Mouse (Mus musculus): ENCODE results near the gene Nr1h2. TPM values are rescaled to one million over a fixed set of nuclear protein-coding genes. Genes with fewer than 3 reads are reported as not detected.

Nr1h2 gene
- polyA plus RNA-seq, 1 experiment, result 67.6 TPM

DNA sequence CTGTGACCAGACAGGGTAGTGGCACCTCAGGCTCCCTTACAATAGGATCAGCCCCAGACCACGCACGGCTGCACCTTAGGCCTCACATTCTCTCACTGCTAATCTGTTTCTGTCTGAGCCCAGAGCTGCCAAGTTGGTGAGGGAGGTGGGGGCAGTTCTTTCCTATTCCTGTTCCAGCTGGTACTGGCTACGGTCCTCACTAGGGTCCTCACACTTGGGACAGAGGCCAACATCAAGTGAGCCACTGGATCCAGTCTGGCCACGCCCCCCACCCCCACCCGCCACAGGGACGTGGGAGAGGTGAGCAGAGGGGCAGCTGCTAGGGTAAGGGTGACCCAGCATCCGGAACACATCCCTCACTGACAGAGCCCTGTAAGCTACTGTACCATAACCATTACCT, 16.7 kb downstream of the Nr1h2 start:
- no peak for TF ChIP-seq EP300 (IDR thresholded peaks at IDR 0.05; ENCODE audit: insufficient read depth, low read depth, low read length)
- no peak for TF ChIP-seq CTCF (IDR thresholded peaks at IDR 0.05; ENCODE audit: low read depth, low read length)
- TF ChIP-seq POLR2A (IDR thresholded peaks at IDR 0.05; ENCODE audit: insufficient read depth, low read length), result no peak
- Histone ChIP-seq H3K27ac (ENCODE audit: insufficient read depth, low read length) (no peak overlapping the region), H3K4me1 (ENCODE audit: control insufficient read depth, insufficient read depth, low read length) (peaks cover 10% of the 10 kb centered on the region), H3K27me3 (ENCODE audit: control insufficient read depth, insufficient read depth, low read length, poor library complexity, severe bottlenecking) (no peaks in the 10 kb centered on the region), H3K9ac (ENCODE audit: low read depth, poor library complexity, severe bottlenecking) (no peak overlapping the region), H3K36me3 (ENCODE audit: control insufficient read depth, insufficient read depth, low read length, poor library complexity, severe bottlenecking) (peaks cover 35% of the 10 kb centered on the region), H3K9me3 (replicated peaks; ENCODE audit: control insufficient read depth, insufficient read depth, low read length, poor library complexity, severe bottlenecking) (no peaks in the 10 kb centered on the region), H3K4me3 (ENCODE audit: low read depth, low read length) (no peak overlapping the region)

DNA sequence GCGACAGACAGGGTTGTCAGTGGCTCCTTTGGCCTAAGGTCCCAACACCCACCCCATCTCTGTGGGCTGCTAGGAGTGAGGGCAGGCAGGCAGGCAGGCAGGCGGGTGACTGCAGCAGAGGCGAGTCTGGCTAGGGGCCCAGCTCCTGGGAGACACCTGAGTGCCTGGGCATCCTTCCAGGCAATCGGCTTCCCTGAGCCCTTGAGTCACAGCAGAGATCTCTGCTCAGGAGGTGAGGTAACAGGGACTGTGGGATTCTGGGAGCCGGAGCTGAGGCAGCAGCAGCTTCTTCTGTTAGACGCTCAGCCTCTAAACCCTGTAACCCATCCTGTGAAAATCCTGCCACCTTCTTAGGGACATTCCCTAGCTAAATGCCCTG, 17.2 kb downstream of the Nr1h2 start:
- TF ChIP-seq EP300 (IDR thresholded peaks at IDR 0.05; ENCODE audit: insufficient read depth, low read depth, low read length) (no peak), POLR2A (IDR thresholded peaks at IDR 0.05; ENCODE audit: insufficient read depth, low read length) (no peak), CTCF (IDR thresholded peaks at IDR 0.05; ENCODE audit: low read depth, low read length) (no peak)

DNA sequence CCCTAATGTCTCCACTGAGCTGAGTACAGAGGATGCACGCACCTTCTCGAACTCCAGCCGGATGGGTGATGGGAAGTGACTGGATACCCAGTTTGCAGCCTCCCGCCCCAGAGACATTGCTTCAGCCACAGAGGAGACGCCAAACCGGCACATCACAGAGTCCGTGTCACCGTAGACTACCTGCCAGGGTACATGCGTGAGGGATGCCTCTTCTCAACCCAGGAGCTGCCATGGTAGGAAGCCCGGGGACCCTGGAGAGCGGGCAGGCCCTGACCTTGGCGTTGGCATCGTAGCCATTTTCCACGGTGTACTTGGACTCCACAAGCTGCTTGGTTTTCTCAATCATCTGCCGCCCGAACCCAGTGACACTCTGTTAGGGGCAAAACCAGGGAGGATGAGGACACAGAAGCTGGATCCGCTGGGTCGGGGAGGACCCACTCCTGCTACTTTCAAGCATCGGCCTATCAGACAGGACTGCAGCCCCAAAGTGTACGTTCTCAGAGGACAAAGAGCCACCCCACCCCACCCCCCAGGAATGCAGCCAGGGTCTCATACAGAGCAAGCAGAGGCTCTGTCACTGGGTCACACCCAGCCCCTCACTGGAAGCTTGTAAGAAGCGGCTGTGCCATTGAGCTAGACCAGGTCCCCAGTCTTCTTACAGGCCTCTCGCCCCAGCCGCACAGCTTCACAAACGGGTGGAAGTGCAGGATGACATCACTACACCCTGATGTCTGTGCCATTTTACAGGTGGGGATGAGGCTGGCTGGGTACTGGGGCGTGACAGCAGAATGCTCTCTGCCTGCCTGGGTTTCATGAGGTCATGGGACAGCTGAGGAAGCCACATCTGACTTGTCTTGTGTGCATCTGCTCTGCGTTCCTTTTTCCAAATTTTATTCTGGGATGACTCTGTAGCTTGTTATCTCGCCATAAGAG, 17.8 kb downstream of the Nr1h2 start:
- Histone ChIP-seq H3K27ac (ENCODE audit: insufficient read depth, low read length) (no peak overlapping the region), H3K9me3 (replicated peaks; ENCODE audit: control insufficient read depth, insufficient read depth, low read length, poor library complexity, severe bottlenecking) (no peaks in the 10 kb centered on the region), H3K36me3 (ENCODE audit: control insufficient read depth, insufficient read depth, low read length, poor library complexity, severe bottlenecking) (peaks cover 26% of the 10 kb centered on the region), H3K27me3 (ENCODE audit: control insufficient read depth, insufficient read depth, low read length, poor library complexity, severe bottlenecking) (no peaks in the 10 kb centered on the region), H3K9ac (ENCODE audit: low read depth, poor library complexity, severe bottlenecking) (no peak overlapping the region), H3K4me3 (ENCODE audit: low read depth, low read length) (no peak overlapping the region), H3K4me1 (ENCODE audit: control insufficient read depth, insufficient read depth, low read length) (peaks cover 10% of the 10 kb centered on the region)
- TF ChIP-seq POLR2A (IDR thresholded peaks at IDR 0.05; ENCODE audit: insufficient read depth, low read length), result no peak
- no peak for TF ChIP-seq CTCF (IDR thresholded peaks at IDR 0.05; ENCODE audit: low read depth, low read length)

More for the DNA sequence above, 17.2 kb downstream of the Nr1h2 start:
- H3K27ac ChIP-seq (ENCODE audit: insufficient read depth, low read length), result no peak overlapping the region
- H3K9me3 ChIP-seq (replicated peaks; ENCODE audit: control insufficient read depth, insufficient read depth, low read length, poor library complexity, severe bottlenecking), result no peaks in the 10 kb centered on the region
- H3K4me3 ChIP-seq (ENCODE audit: low read depth, low read length), result no peak overlapping the region
- H3K9ac ChIP-seq (ENCODE audit: low read depth, poor library complexity, severe bottlenecking), result no peak overlapping the region
- H3K27me3 ChIP-seq (ENCODE audit: control insufficient read depth, insufficient read depth, low read length, poor library complexity, severe bottlenecking), result no peaks in the 10 kb centered on the region
- H3K4me1 ChIP-seq (ENCODE audit: control insufficient read depth, insufficient read depth, low read length), result peaks cover 10% of the 10 kb centered on the region
- H3K36me3 ChIP-seq (ENCODE audit: control insufficient read depth, insufficient read depth, low read length, poor library complexity, severe bottlenecking), result peaks cover 32% of the 10 kb centered on the region

DNA sequence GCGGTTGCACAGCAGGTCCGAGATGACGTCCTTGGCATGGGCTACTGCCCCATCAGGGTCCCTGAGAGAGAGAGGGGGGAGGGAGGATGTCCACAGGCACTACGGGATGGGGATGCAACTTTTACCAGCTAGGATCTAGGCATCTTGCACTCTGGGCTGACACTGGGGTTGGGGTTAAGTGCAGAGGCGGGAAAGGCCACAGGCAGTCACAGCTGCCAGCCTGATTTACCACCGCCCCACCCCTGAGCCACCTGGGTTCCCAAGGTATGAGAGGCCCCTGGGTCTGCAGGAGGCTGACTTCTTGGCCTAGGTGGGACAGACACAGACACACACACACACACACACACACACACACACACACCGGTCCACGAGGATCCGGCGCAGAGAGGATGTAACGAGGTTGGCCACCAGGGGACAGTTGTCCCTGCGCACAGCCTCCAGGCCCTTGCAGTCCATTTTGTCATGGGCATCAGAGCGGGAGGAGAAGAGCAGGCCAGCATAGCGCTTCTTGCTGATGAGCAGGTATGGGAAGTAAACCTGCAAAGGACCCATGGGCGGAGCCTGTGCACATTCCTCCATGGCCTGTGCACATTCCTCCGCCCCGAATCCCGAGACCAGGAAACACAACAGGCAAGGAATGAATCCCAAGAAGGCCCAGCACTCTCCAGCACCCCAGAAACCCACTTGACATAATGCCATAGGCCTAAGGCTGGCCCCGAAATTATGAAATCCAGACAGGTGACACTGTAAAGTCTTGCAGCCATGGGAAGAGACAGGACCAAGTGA, 18.9 kb downstream of the Nr1h2 start:
- H3K4me3 ChIP-seq (ENCODE audit: low read depth, low read length), result no peak overlapping the region
- no peaks in the 10 kb centered on the region for H3K27me3 ChIP-seq (ENCODE audit: control insufficient read depth, insufficient read depth, low read length, poor library complexity, severe bottlenecking)
- H3K9me3 ChIP-seq (replicated peaks; ENCODE audit: control insufficient read depth, insufficient read depth, low read length, poor library complexity, severe bottlenecking), result no peaks in the 10 kb centered on the region
- no peak overlapping the region for H3K27ac ChIP-seq (ENCODE audit: insufficient read depth, low read length)
- TF ChIP-seq POLR2A (IDR thresholded peaks at IDR 0.05; ENCODE audit: insufficient read depth, low read length) (no peak), EP300 (IDR thresholded peaks at IDR 0.05; ENCODE audit: insufficient read depth, low read depth, low read length) (no peak), CTCF (IDR thresholded peaks at IDR 0.05; ENCODE audit: low read depth, low read length) (peak; percentile 1)
- H3K36me3 ChIP-seq (ENCODE audit: control insufficient read depth, insufficient read depth, low read length, poor library complexity, severe bottlenecking), result peaks cover 19% of the 10 kb centered on the region
- H3K4me1 ChIP-seq (ENCODE audit: control insufficient read depth, insufficient read depth, low read length), result peaks cover 10% of the 10 kb centered on the region
- no peak overlapping the region for H3K9ac ChIP-seq (ENCODE audit: low read depth, poor library complexity, severe bottlenecking)

DNA sequence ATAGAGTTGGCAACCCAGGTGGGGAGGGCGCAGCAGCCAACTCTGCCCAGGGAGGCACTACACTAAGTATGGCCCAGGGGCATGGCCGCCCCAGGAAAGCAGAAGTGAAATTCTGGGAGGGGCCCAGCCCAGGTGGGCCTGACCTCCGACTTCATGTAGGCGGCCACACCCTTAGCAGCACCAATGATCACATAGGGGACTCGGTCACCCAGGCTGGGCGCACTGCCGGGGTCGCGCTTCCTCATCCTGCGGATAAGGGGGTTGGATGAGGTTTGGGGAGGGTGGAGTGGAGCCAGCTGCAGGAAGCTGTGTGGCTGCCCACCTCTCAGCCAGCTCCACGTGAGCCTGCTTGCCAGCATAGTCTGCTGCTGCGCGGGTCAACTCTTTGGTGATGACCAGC, 19.5 kb downstream of the Nr1h2 start:
- no peak overlapping the region for H3K27ac ChIP-seq (ENCODE audit: insufficient read depth, low read length)
- no peak for TF ChIP-seq EP300 (IDR thresholded peaks at IDR 0.05; ENCODE audit: insufficient read depth, low read depth, low read length)
- no peak overlapping the region for H3K9ac ChIP-seq (ENCODE audit: low read depth, poor library complexity, severe bottlenecking)
- no peaks in the 10 kb centered on the region for H3K27me3 ChIP-seq (ENCODE audit: control insufficient read depth, insufficient read depth, low read length, poor library complexity, severe bottlenecking)
- peaks cover 19% of the 10 kb centered on the region for H3K36me3 ChIP-seq (ENCODE audit: control insufficient read depth, insufficient read depth, low read length, poor library complexity, severe bottlenecking)
- H3K9me3 ChIP-seq (replicated peaks; ENCODE audit: control insufficient read depth, insufficient read depth, low read length, poor library complexity, severe bottlenecking), result no peaks in the 10 kb centered on the region
- H3K4me1 ChIP-seq (ENCODE audit: control insufficient read depth, insufficient read depth, low read length), result peaks cover 10% of the 10 kb centered on the region
- no peak overlapping the region for H3K4me3 ChIP-seq (ENCODE audit: low read depth, low read length)

DNA sequence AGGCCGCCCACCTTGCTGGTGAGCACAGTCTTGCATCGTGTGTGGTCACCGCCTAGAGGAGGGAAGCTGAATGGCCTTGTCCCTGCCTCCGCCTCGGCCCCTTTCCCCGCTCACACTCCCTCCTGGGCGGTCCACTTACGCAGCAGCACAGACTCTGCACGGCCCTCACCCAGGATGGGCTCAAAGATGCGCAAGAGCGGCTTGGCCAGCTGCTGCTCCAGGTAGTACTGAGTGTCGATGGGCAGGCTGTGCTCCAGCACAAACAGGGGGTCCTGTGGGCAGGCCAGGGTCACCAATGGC, 20.1 kb downstream of the Nr1h2 start:
- no peaks in the 10 kb centered on the region for H3K9me3 ChIP-seq (replicated peaks; ENCODE audit: control insufficient read depth, insufficient read depth, low read length, poor library complexity, severe bottlenecking)
- H3K4me3 ChIP-seq (ENCODE audit: low read depth, low read length), result peak overlapping the region; percentile 5; the same call in 1 of the 2 replicates
- peaks cover 19% of the 10 kb centered on the region for H3K36me3 ChIP-seq (ENCODE audit: control insufficient read depth, insufficient read depth, low read length, poor library complexity, severe bottlenecking)
- H3K9ac ChIP-seq (ENCODE audit: low read depth, poor library complexity, severe bottlenecking), result no peak overlapping the region
- no peak for TF ChIP-seq EP300 (IDR thresholded peaks at IDR 0.05; ENCODE audit: insufficient read depth, low read depth, low read length)
- TF ChIP-seq POLR2A (IDR thresholded peaks at IDR 0.05; ENCODE audit: insufficient read depth, low read length), result no peak
- no peak for TF ChIP-seq CTCF (IDR thresholded peaks at IDR 0.05; ENCODE audit: low read depth, low read length)
- H3K4me1 ChIP-seq (ENCODE audit: control insufficient read depth, insufficient read depth, low read length), result peaks cover 13% of the 10 kb centered on the region
- no peak overlapping the region for H3K27ac ChIP-seq (ENCODE audit: insufficient read depth, low read length)
- no peaks in the 10 kb centered on the region for H3K27me3 ChIP-seq (ENCODE audit: control insufficient read depth, insufficient read depth, low read length, poor library complexity, severe bottlenecking)

All from ES-Bruce4 (cell line).